Mouse (Mus musculus): Measurements from ENCODE around the gene Fgf8.

The Fgf8 gene

DNA sequence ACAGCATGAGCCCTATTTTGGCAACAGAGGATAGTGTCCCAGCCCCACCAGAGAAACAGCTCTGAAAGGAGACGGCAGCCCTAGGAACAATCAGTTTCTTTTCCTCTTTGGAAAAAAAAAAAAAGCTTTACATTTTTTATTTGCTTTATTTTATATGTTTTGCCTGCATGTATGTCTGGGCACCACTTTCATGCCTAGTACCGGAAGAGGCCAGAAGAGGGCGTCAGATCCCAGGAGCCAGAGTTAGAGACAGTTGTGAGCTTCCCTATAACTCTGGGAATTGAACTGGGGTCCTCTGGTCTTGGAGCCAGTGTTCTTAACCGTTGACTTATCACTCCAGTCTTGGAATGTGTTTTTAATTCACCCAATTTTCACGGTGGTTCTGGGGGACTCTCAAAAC lies 20.5 kb downstream of the Fgf8 start:
- no peak for DNase-seq

DNA sequence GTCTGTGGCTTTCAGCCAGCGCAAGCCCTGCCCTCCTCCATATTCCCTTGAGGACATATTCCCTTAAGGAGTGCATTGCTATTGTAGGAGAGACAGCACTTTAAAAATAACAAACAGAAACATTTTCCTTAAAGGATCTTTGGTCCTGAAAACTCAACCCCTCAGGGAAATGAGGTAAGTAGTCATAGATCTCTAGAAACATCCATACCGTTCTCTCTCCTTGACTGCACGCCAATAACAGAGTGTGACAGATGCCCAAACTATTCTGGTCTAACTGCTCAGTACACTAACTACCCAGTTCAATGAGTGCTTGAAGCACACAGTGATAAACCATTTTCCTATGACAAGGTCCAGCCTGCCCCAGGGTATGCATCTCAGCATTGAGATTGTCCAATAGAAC lies 24.4 kb downstream of the Fgf8 start:
- no peak for DNase-seq

DNA sequence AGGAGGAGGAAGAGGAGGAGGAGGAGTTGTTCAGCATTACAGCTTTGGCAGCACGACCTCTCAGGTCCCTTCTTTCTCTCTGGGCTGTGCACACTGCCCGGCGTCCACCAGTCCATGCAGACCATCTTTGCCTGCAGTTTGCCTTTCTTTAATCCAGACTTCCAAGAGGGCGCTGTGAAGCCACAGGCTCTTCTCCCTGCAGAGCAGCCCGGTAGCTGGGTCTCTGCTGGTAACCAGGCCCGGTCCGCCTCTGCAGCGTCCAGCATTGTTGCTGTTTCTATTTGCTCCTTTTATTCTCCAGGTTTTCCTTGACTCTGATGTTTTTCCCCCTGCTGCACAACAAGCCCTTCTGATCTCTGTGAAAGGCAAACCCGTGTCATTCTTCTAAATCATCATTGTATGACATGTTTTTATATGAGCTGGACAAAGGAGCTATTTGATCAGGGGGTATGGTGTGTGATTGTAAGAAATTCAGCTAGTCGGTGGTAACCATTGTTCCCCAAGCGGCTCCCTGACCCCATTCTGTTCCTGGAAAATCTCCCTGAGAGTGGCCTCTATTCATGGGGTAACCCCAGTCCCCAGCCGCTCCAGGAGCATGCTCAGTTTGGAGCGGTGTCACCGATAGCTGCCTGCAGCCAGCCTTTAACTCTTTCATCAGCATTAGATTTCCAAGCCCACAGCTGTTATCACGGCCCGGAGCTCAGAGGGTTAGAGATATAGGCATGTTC lies 25.1 kb downstream of the Fgf8 start:
- peak; percentile 83 for DNase-seq

DNA sequence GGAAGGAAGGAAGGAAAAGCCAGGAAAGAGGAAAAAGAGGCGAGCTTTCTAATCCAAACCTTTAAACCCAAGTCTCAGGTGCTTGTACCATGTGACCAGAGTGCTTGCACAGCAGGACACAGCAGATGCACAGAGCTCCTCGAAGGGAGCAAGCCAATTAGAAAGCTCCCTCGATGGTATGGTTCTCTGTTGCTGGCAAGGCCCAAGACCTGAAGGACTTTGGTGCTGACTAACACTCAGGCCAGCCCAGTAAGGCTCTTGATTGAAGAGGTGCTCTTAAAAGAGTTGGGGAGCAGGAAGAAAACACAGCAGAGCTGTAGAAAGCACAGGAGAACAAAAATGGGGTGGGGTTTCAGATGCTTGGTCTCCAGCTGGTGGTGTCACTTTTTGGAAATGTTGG lies 34.0 kb downstream of the Fgf8 start:
- DNase-seq: no peak

DNA sequence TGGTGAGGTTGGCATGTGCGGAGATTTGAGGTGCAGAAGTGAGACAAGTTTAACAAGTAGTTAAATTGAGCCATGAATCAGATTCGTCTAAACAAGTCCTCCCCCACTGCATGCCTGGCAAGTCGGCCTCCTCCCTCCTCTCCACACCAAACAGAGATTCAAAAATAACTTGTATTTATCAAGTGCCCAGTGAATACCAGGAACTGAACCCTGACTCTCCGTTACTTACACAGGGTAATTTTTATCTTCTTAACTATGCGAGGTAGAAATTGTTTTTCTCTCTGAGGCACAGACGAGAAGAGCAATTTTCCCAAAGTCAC lies 46.5 kb downstream of the Fgf8 start:
- no peak for DNase-seq

DNA sequence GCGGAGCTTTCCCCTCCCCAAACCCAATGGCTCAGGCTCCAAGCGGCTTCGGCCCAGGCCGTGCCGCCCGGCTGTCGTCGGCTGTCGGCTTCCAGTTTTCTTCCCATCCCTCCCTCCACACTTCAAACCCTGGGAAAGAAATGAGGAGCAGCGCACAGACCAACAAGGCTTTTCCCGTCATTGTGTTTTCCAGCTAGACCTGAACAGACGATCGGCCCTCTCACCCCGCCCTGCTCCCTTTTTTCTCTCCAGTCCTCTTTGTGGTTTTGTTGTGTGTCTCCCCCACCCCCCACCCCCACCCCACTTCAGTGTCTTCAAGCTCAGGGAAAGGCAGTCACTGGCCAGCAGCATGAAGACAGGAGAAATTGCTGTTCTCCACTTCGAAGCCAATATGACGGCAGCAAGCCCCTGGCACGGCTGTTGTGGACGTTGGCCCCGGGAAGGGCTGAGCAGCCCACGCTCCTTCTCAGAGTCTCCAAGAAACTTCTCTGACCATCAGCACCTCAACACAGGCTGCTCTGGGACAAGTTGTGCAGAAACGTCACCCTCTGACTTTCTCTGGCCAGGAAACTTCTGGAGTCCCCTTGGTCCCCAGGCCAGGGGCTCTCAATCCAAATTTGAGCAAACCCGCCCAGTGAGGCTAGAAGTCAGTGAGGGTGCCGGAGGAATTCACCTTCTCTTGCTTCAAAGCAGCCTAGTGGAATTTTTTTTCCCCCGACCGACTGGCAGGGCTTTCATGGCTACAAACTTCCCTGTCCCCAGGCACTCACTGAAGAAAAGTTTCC lies 47.0 kb downstream of the Fgf8 start:
- peak; percentile 33 for DNase-seq

DNA sequence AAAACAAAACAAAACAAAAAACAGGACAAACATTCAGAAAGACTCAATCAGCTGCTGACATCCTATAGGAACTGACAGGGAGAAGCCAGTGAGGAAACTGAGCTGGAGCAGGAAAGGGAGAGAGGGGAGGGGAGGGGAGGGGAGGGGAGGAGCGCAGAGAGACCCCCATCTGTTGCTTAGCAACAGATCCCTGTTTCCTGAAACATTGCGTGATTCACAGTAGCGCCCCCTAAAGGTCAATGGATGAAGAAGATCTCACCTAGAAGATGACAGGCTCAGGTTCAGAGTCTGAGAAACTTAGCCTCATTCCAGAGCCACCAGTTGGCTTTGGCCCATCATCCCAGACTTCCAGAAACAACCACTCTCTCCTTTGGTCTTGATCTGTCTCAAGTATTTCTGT lies 48.7 kb downstream of the Fgf8 start:
- DNase-seq: peak; percentile 65

DNA sequence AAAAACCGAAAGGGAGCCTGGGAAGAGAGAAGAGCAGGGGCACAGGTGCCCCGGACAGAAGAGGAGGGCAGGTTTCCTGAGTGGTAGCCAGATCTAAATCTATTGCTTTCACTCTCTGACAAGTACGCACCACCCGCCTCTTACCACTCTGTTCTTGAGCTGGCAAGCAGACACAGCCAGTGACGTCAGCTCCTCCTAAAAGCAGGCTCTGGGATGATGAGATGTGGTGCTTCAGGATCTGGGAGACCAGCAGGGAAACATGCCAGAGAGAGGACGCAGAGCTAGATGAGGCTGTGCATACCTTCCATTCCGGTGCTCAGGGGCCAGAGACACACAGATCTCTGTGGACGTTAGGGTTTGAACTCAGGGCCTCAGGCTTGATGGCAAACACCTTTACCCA lies 50.5 kb downstream of the Fgf8 start:
- no peak for DNase-seq

DNA sequence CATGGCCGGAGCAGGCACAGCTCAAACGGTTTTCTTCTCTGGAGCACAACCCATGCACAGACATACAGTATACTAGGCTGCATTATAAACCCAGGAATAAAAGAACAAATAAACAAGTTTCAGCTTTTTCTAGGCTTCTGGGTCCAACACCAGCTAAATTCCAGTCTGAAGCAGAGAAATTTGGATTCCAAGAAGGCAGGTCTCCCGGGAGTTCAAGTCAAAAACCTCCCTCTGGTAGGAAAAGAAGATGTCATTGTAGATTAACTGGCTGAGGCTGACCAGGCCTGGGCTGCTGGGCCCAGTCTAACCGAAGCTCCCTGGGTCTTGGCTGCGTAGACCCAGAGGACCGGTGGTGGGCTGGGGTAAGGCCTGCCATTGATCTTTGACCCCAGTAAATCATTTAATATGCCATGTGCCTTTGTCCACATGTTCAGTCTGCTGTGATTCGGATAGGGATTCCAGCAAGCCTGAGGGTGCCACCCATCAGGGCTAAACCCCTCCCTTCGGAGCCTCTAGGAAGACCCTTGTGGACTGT lies 51.6 kb downstream of the Fgf8 start:
- peak; percentile 47 for DNase-seq

DNA sequence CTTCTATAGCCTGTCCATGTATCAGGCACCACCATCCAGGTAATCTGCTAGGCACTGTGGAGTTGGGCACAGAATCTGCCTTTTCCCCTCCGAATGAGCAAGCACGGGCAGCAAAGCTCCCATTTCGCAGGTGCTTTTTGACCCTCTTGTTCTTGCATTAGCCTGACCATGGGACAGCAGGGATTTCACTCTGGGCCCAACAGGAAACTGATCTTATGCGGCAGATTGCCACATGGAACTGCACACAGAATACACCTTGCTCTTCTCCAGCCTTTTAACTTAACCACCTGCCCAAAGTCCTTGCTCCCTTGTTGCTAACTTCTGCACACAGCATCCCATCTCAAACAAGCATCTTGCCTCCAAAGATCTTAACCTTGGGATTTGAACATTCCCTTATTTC lies 55.7 kb downstream of the Fgf8 start:
- DNase-seq: no peak
